Mouse (Mus musculus) liver, embryonic 11.5 days (tissue): ENCODE measurements around the gene Rhoc. TPM values are rescaled to one million over a fixed set of nuclear protein-coding genes. Genes with fewer than 3 reads are reported as not detected.
A peak's percentile ranks its signal among the peaks of the same experiment; 100 is the strongest.
"Not testable (repeated sequence)": the region's sequence is repeated elsewhere in the genome, so short reads cannot be mapped to it uniquely, and the experiment has no call there.

ENCODE experiments used
- ATAC-seq: fragments of 200-750 bp; cut with Nextera tagmentation; replicated peaks from 2 replicates; pipeline ENCODE4 v1.8.0; 2017; ENCODE audit warnings: moderate number of reproducible peaks, mild to moderate bottlenecking, moderate TSS enrichment, moderate library complexity; ENCODE audit not compliant: low FRiP score
- DNase-seq: peaks from one replicate; pipeline ENCODE4 v3.0.0-alpha.2; 2017; ENCODE audit warnings: low spot score
- H3K27ac ChIP-seq: fragments of 300-500 bp; sonication (generic); 2 replicates; pipeline ENCODE4 v1.5.1; 2014; ENCODE audit warnings: mild to moderate bottlenecking, low read depth, low read length, control low read depth
- H3K27me3 ChIP-seq: fragments of 300-500 bp; sonication (generic); replicated peaks from 2 replicates; pipeline ENCODE4 v1.6.1; 2014; ENCODE audit warnings: low read length, mixed read lengths; ENCODE audit not compliant: control insufficient read depth, insufficient read depth
- H3K36me3 ChIP-seq: fragments of 300-500 bp; sonication (generic); 2 replicates; pipeline ENCODE4 v1.6.1; 2014; ENCODE audit warnings: mild to moderate bottlenecking, low read length, moderate library complexity, mixed read lengths; ENCODE audit not compliant: control insufficient read depth, insufficient read depth
- H3K4me1 ChIP-seq: fragments of 300-500 bp; sonication (generic); replicated peaks from 2 replicates; pipeline ENCODE4 v1.6.1; 2014; ENCODE audit warnings: low read length, mixed read lengths; ENCODE audit not compliant: control insufficient read depth, insufficient read depth
- H3K4me2 ChIP-seq: fragments of 300-500 bp; sonication (generic); 2 replicates; pipeline ENCODE4 v1.6.1; 2014; ENCODE audit warnings: mild to moderate bottlenecking, control low read depth, moderate library complexity
- H3K4me3 ChIP-seq: fragments of 300-500 bp; sonication (generic); 2 replicates; pipeline ENCODE4 v1.5.1; 2014; ENCODE audit warnings: low read depth, low read length, control low read depth
- H3K9ac ChIP-seq: fragments of 300-500 bp; sonication (generic); 2 replicates; pipeline ENCODE4 v1.6.1; 2014; ENCODE audit warnings: low read depth, low read length, control low read depth
- H3K9me3 ChIP-seq: fragments of 300-500 bp; sonication (generic); 2 replicates; pipeline ENCODE4 v1.6.1; 2016; ENCODE audit warnings: low read length, inconsistent platforms, mixed read lengths; ENCODE audit not compliant: control insufficient read depth
- WGBS: fragments of 180-500 bp; shearing (Covaris S2); extraction: QIAGEN DNeasy Blood & Tissue Kit; methylation state at CpG from one replicate; pipeline ENCODE4 v1.1.7; 2014; 5-methylcytosine and 5-hydroxymethylcytosine counted together
- polyA plus RNA-seq: library from polyadenylated mRNA; unstranded; fragments of >200 nt; fragmentation: Nextera tagmentation; extraction: Ambion mirVana; gene quantifications from 2 replicates; pipeline ENCODE4 v1.2.1, GENCODE M21; 2014

The Rhoc gene
- polyA plus RNA-seq, 1 experiment from 2014 or later = 64.9 TPM

GRCm38 (mm10) chr3:104796430-104797082, 8.4 kb downstream of the Rhoc start:
- WGBS = 74% methylated on average over 15 of the region's 15 CpGs
- Histone ChIP-seq H3K9me3 (no peaks in the 10 kb centered on the region), H3K4me3 (no peak overlapping the region), H3K4me1 (peaks cover 29% of the 10 kb centered on the region), H3K4me2 (no peak overlapping the region), H3K9ac (no peak overlapping the region), H3K27ac (no peak overlapping the region), H3K36me3 (peaks cover 26% of the 10 kb centered on the region), H3K27me3 (no peaks in the 10 kb centered on the region)
- ATAC-seq (peak; percentile 44), DNase-seq (no peak)

- Histone ChIP-seq H3K27me3 (no peaks in the 10 kb centered on the region), H3K4me1 (peaks cover 3% of the 10 kb centered on the region), H3K9me3 (no peaks in the 10 kb centered on the region), H3K4me2 (no peak overlapping the region), H3K4me3 (no peak overlapping the region), H3K9ac (no peak overlapping the region), H3K27ac (no peak overlapping the region), H3K36me3 (peaks cover 26% of the 10 kb centered on the region)
- ATAC-seq (no peak), DNase-seq (no peak)
- WGBS = 94% methylated on average over 11 of the region's 11 CpGs
Measured at GRCm38 (mm10) chr3:104800681-104801080, 12.5 kb downstream of the Rhoc start.

- 89% methylated on average over 6 of the region's 6 CpGs for WGBS
Measured at GRCm38 (mm10) chr3:104801481-104801880, 13.3 kb downstream of the Rhoc start.

DNA sequence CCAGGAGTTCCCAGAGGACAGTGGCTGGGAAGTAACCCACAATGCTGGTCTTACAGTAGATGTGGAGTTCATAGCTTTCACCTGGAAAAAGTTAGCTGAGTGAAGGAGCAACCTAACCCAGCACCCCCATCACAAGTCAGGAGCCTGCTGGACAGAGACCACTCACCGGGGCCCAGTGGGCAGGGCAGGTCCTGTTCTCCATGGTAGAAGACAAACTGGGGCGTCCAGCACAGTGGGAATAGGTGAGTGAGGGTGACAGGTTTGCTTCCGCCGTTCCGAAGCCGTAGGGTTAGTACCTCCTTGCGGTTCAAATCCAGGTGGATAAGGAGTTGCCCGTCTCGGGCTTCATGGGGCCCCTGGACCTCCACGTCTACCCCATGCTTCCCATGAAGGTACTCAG, 16.1 kb downstream of the Rhoc start:
- Histone ChIP-seq H3K4me3 (no peak overlapping the region), H3K4me1 (no peaks in the 10 kb centered on the region), H3K36me3 (peaks cover 16% of the 10 kb centered on the region), H3K9me3 (no peaks in the 10 kb centered on the region), H3K27me3 (no peaks in the 10 kb centered on the region), H3K9ac (no peak overlapping the region), H3K4me2 (no peak overlapping the region), H3K27ac (no peak overlapping the region)
- no peak for DNase-seq
- WGBS = 93% methylated on average over 10 of the region's 10 CpGs
- no peak for ATAC-seq

More at GRCm38 (mm10) chr3:104801481-104801880, 13.3 kb downstream of the Rhoc start:
- Histone ChIP-seq H3K4me3 (no peak overlapping the region), H3K9me3 (no peaks in the 10 kb centered on the region), H3K27ac (no peak overlapping the region), H3K36me3 (peaks cover 24% of the 10 kb centered on the region), H3K27me3 (no peaks in the 10 kb centered on the region), H3K4me2 (no peak overlapping the region), H3K4me1 (no peaks in the 10 kb centered on the region), H3K9ac (no peak overlapping the region)
- DNase-seq (no peak), ATAC-seq (no peak)

- Histone ChIP-seq H3K36me3 (peaks cover 13% of the 10 kb centered on the region; the same call in 1 of the 2 replicates), H3K27ac (no peak overlapping the region), H3K4me3 (no peak overlapping the region), H3K27me3 (no peaks in the 10 kb centered on the region), H3K4me1 (no peaks in the 10 kb centered on the region), H3K9me3 (no peaks in the 10 kb centered on the region), H3K4me2 (no peak overlapping the region), H3K9ac (no peak overlapping the region)
- DNase-seq (no peak), ATAC-seq (no peak)
- WGBS = 83% methylated on average over 9 of the region's 9 CpGs
Measured at GRCm38 (mm10) chr3:104805539-104805938, 17.4 kb downstream of the Rhoc start.

GRCm38 (mm10) chr3:104811752-104812151, 23.6 kb downstream of the Rhoc start:
- no peak overlapping the region for H3K27ac ChIP-seq
- H3K4me2 ChIP-seq = no peak overlapping the region
- H3K36me3 ChIP-seq = peaks cover 2% of the 10 kb centered on the region; the same call in 1 of the 2 replicates
- no peak overlapping the region for H3K9ac ChIP-seq
- H3K27me3 ChIP-seq = no peaks in the 10 kb centered on the region
- H3K4me1 ChIP-seq = peaks cover 3% of the 10 kb centered on the region
- H3K4me3 ChIP-seq = no peak overlapping the region
- no peaks in the 10 kb centered on the region for H3K9me3 ChIP-seq
- 54% methylated on average over 3 of the region's 3 CpGs for WGBS
- no peak for DNase-seq
- ATAC-seq = no peak

DNA sequence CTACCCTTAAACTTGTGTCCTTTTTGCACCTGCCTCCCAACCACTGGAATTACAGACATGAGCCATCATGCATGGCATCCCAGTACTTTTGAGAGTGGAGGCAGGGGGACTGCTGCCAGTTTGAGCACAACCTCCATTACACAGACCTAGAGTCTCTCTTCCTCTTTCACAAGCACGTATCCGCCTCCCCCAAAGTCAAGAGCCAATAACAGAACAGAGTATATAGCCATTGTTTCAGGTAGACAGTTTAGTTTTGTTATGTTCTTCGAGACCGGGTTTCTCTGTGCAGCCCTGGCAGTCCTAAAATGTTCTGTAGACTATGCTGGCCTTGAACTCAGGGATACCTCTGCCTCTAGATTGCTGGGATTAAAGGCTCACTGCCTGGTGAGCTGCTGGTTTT, 24.1 kb downstream of the Rhoc start:
- H3K4me1 ChIP-seq = peaks cover 6% of the 10 kb centered on the region
- H3K9me3 ChIP-seq = no peaks in the 10 kb centered on the region
- H3K27me3 ChIP-seq = no peaks in the 10 kb centered on the region
- DNase-seq = no peak
- 88% methylated on average over 4 of the region's 4 CpGs for WGBS
- no peak overlapping the region for H3K4me2 ChIP-seq
- H3K4me3 ChIP-seq = no peak overlapping the region
- H3K9ac ChIP-seq = no peak overlapping the region
- H3K36me3 ChIP-seq = peaks cover 2% of the 10 kb centered on the region; the same call in 1 of the 2 replicates
- ATAC-seq = no peak
- H3K27ac ChIP-seq = no peak overlapping the region

DNA sequence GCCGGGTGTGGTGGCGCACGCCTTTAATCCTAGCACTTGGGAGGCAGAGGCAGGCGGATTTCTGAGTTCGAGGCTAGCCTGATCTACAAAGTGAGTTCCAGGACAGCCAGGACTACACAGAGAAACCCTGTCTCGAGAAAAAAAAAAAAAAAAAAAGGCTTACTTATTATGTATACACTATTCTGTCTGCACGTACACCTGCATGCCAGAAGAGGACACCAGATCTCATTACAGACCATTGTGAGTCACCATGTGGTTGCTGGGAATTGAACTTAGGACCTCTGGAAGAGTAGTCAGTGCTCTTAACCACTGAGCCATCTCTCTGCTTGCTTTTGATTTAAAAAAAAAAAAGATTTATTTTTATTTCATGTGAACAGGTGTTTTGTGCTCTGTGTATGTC, 25.1 kb downstream of the Rhoc start:
- H3K27me3 ChIP-seq, H3K4me1 ChIP-seq, DNase-seq, H3K4me3 ChIP-seq, H3K36me3 ChIP-seq, H3K9me3 ChIP-seq, H3K27ac ChIP-seq, H3K4me2 ChIP-seq, H3K9ac ChIP-seq, ATAC-seq: not testable (repeated sequence)
- WGBS = 87% methylated on average over 7 of the region's 7 CpGs

DNA sequence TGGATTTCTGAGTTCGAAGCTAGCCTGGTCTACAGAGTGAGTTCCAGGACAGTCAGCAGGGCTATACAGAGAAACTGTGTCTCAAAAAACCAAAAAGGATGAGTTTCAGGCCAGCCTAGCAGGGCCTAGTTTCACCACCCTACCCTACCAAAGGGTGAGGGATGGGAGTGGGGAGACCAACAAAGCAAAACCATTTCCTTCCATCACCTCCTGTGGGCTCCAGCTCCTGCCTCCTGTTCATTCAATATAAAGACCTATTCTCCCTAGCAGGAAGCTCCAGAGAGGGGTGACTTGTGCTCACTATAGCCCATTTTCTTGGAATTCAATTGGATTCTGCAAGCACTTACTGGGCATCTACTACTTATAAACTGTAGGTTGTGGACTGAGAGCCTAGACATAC, 26.6 kb downstream of the Rhoc start:
- no peak for DNase-seq
- ATAC-seq = no peak
- H3K9me3 ChIP-seq = no peaks in the 10 kb centered on the region

More for the DNA sequence above, 26.6 kb downstream of the Rhoc start:
- H3K4me1 ChIP-seq = peaks cover 15% of the 10 kb centered on the region
- no peak overlapping the region for H3K4me2 ChIP-seq
- H3K27me3 ChIP-seq = no peaks in the 10 kb centered on the region
- no peak overlapping the region for H3K27ac ChIP-seq
- no peak overlapping the region for H3K4me3 ChIP-seq
- H3K9ac ChIP-seq = no peak overlapping the region
- 91% methylated on average over 1 of the region's 1 CpGs for WGBS
- peaks cover 2% of the 10 kb centered on the region; the same call in 1 of the 2 replicates for H3K36me3 ChIP-seq
